Mouse (Mus musculus) stomach, embryonic 15.5 days (tissue): ENCODE results near the gene Dpf2. TPM values are rescaled to one million over a fixed set of nuclear protein-coding genes. Genes with fewer than 3 reads are reported as not detected.
A peak's percentile ranks its signal among the peaks of the same experiment; 100 is the strongest.

ENCODE experiments used
- ATAC-seq: fragments of 200-750 bp; cut with Nextera tagmentation; 2 replicates; pipeline ENCODE4 v1.8.0; 2017; ENCODE audit warnings: low read depth, moderate number of reproducible peaks, moderate TSS enrichment; ENCODE audit not compliant: insufficient read depth, low FRiP score
- H3K27ac ChIP-seq: fragments of 300-500 bp; sonication (generic); 2 replicates; pipeline ENCODE4 v1.5.1; 2015; ENCODE audit warnings: mild to moderate bottlenecking, inconsistent platforms
- H3K27me3 ChIP-seq: fragments of 300-500 bp; sonication (generic); replicated peaks from 2 replicates; pipeline ENCODE4 v1.6.1; 2015; ENCODE audit warnings: inconsistent platforms
- H3K36me3 ChIP-seq: fragments of 300-500 bp; sonication (generic); 2 replicates; pipeline ENCODE4 v1.6.1; 2015; ENCODE audit warnings: inconsistent platforms
- H3K4me1 ChIP-seq: fragments of 300-500 bp; sonication (generic); 2 replicates; pipeline ENCODE4 v1.6.1; 2015; ENCODE audit warnings: inconsistent platforms
- H3K4me2 ChIP-seq: fragments of 300-500 bp; sonication (generic); 2 replicates; pipeline ENCODE4 v1.6.1; 2015; ENCODE audit warnings: mild to moderate bottlenecking, inconsistent platforms
- H3K4me3 ChIP-seq: fragments of 300-500 bp; sonication (generic); replicated peaks from 2 replicates; pipeline ENCODE4 v1.5.1; 2015; ENCODE audit warnings: inconsistent platforms
- H3K9ac ChIP-seq: fragments of 300-500 bp; sonication (generic); 2 replicates; pipeline ENCODE4 v1.6.1; 2015; ENCODE audit warnings: inconsistent platforms
- H3K9me3 ChIP-seq: fragments of 300-500 bp; sonication (generic); 2 replicates; pipeline ENCODE4 v1.6.1; 2016; ENCODE audit warnings: inconsistent platforms
- WGBS: fragments of 180-500 bp; shearing (Covaris S2); methylation state at CpG from one replicate; pipeline ENCODE4 v1.1.7; 2015; 5-methylcytosine and 5-hydroxymethylcytosine counted together
- polyA plus RNA-seq: library from polyadenylated mRNA; unstranded; fragments of >200 nt; fragmentation: Nextera tagmentation; extraction: Ambion mirVana; gene quantifications from 2 replicates; pipeline ENCODE4 v1.2.1, GENCODE M21; 2015

Gene Dpf2
- polyA plus RNA-seq, 1 experiment from 2014 or later: 98.7 TPM

GRCm38 (mm10) chr19:5929634-5930596 is 17.1 kb upstream of the Dpf2 start:
- Histone ChIP-seq H3K9ac (no peak overlapping the region), H3K9me3 (no peaks in the 10 kb centered on the region), H3K4me2 (no peak overlapping the region), H3K4me1 (peaks cover 26% of the 10 kb centered on the region), H3K4me3 (no peak overlapping the region), H3K27me3 (no peaks in the 10 kb centered on the region), H3K36me3 (no peaks in the 10 kb centered on the region), H3K27ac (peak overlapping the region; percentile 42)
- WGBS: 49% methylated on average over 14 of the region's 14 CpGs
- ATAC-seq: no peak

DNA sequence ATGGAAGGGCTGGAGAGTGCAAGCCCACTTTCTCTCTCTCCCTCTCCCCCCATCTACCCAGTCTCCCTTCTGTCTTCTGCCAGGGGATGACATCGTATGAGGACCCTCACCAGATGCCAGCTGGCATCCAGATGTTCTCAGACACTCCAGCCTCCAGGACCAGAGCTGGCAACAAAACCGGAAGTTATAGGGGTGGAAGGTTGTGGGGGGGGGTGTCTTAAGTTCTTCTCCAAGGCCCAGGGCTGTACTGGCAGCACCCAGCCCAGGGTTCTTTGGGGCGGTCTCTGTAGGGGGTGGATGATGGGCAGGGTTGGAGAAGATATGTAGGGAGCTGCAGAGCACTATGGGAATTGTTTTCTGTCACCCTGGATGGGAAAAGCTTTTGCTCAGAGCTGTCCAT is 15.7 kb upstream of the Dpf2 start:
- H3K27ac ChIP-seq: no peak overlapping the region
- 50% methylated on average over 3 of the region's 3 CpGs for WGBS
- no peaks in the 10 kb centered on the region for H3K36me3 ChIP-seq
- peaks cover 27% of the 10 kb centered on the region for H3K4me1 ChIP-seq
- ATAC-seq: no peak
- no peaks in the 10 kb centered on the region for H3K27me3 ChIP-seq
- H3K4me2 ChIP-seq: no peak overlapping the region
- no peak overlapping the region for H3K9ac ChIP-seq
- H3K9me3 ChIP-seq: no peaks in the 10 kb centered on the region
- no peak overlapping the region for H3K4me3 ChIP-seq

GRCm38 (mm10) chr19:5928104-5928503 is 15.3 kb upstream of the Dpf2 start:
- Histone ChIP-seq H3K4me3 (no peak overlapping the region), H3K4me2 (no peak overlapping the region), H3K27me3 (no peaks in the 10 kb centered on the region), H3K9ac (no peak overlapping the region), H3K36me3 (no peaks in the 10 kb centered on the region), H3K9me3 (no peaks in the 10 kb centered on the region), H3K27ac (no peak overlapping the region), H3K4me1 (peaks cover 28% of the 10 kb centered on the region)
- 65% methylated on average over 6 of the region's 6 CpGs for WGBS
- no peak for ATAC-seq

GRCm38 (mm10) chr19:5927532-5927931 is 14.7 kb upstream of the Dpf2 start:
- Histone ChIP-seq H3K27ac (no peak overlapping the region), H3K9ac (no peak overlapping the region), H3K9me3 (no peaks in the 10 kb centered on the region), H3K36me3 (no peaks in the 10 kb centered on the region), H3K4me2 (no peak overlapping the region), H3K27me3 (no peaks in the 10 kb centered on the region), H3K4me3 (no peak overlapping the region), H3K4me1 (peaks cover 33% of the 10 kb centered on the region)
- ATAC-seq: no peak
- WGBS: 80% methylated on average over 8 of the region's 8 CpGs

- Histone ChIP-seq H3K4me3 (no peak overlapping the region), H3K9ac (no peak overlapping the region), H3K9me3 (no peaks in the 10 kb centered on the region), H3K27me3 (no peaks in the 10 kb centered on the region), H3K4me1 (peaks cover 38% of the 10 kb centered on the region), H3K36me3 (no peaks in the 10 kb centered on the region), H3K27ac (no peak overlapping the region), H3K4me2 (no peak overlapping the region)
- no peak for ATAC-seq
- WGBS: 67% methylated on average over 11 of the region's 11 CpGs
Measured at GRCm38 (mm10) chr19:5927026-5927425, 14.2 kb upstream of the Dpf2 start.

GRCm38 (mm10) chr19:5925311-5925855 is 12.6 kb upstream of the Dpf2 start:
- Histone ChIP-seq H3K4me1 (peaks cover 42% of the 10 kb centered on the region), H3K27me3 (no peaks in the 10 kb centered on the region), H3K9me3 (no peaks in the 10 kb centered on the region), H3K27ac (peak overlapping the region; percentile 80), H3K4me3 (peak overlapping the region; percentile 58), H3K9ac (0 out of 2 replicates have a peak overlapping the region, but pooled peaks have one; percentile 37), H3K4me2 (peak overlapping the region; percentile 86), H3K36me3 (no peaks in the 10 kb centered on the region)
- ATAC-seq: no peak
- WGBS: 29% methylated on average over 11 of the region's 11 CpGs

DNA sequence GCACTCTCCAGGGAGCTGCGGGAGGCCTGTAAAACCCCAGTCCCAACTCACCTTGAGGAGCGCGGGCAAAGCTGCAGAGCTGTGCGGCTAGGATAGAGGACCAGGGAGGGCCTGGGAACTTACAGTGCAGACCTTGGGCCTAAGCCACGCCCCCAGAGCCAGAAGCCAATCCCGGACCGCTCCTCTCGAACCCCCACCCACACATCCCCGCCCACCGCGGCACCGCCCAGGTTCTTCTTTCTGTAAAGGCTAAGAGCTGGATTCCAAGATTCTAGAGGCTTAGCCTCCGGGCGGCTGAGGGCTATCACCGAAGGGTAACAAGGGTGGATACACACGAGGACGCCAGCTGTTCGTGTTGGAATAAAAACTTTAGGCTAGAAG is 11.9 kb upstream of the Dpf2 start, which contains the start of gene Cdc42ep2:
Gene Cdc42ep2 (minus strand): TSS at position 104 of the 381 bp plus-strand sequence.
- Histone ChIP-seq H3K27ac (peak within 1 kb of the TSS; percentile 89), H3K36me3 (no peaks in the 10 kb centered on the region), H3K27me3 (no peaks in the 10 kb centered on the region), H3K9me3 (no peaks in the 10 kb centered on the region), H3K4me2 (peak within 1 kb of the TSS; percentile 86), H3K4me3 (peak within 1 kb of the TSS; percentile 58), H3K9ac (peak within 1 kb of the TSS; percentile 42; the same call in 1 of the 2 replicates), H3K4me1 (peaks cover 35% of the 10 kb centered on the region)
- ATAC-seq: peak; percentile 94
- 0% methylated on average over 18 of the region's 18 CpGs for WGBS

DNA sequence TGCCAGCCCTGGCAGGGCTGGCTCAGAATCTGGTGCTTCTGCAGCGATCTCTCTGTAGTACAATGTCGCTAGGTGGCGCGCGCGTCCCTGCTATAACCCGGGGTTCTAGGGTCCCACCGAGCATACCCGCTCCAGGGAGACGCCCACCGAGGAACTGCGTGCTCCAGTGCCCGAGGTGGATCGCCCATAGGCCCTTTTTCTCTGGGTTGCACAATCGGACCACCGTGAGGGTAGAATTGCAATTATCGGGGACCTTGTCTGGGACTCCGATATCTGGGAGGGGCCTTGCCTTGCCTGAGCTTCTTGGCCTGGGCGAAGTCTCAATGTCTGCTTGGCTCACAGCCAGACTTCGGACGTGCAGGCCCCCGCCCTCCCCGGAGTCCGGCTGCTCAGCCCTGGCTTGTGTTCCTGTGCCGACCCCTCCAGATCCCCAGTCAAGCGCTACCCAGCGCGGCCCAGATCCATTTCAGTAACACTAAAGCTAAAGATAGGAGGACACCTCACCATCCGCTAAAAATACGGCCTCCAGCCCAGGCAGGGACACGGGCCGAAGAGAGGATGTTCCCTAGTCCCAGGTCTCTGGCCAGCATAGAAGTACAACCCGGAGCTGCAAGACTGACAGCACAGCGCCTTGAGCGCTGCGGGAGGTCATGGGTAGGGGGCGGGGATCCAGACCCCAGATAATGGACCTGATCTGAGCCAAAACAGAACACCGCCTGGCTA is 11.3 kb upstream of the Dpf2 start:
- peak overlapping the region; percentile 86 for H3K4me2 ChIP-seq
- peak overlapping the region; percentile 42; the same call in 1 of the 2 replicates for H3K9ac ChIP-seq
- peaks cover 31% of the 10 kb centered on the region for H3K4me1 ChIP-seq
- H3K27me3 ChIP-seq: no peaks in the 10 kb centered on the region
- no peaks in the 10 kb centered on the region for H3K9me3 ChIP-seq
- ATAC-seq: peak; percentile 65
- peak overlapping the region; percentile 58 for H3K4me3 ChIP-seq
- H3K27ac ChIP-seq: peak overlapping the region; percentile 89
- under 1% methylated on average over 38 of the region's 38 CpGs for WGBS
- H3K36me3 ChIP-seq: no peaks in the 10 kb centered on the region

DNA sequence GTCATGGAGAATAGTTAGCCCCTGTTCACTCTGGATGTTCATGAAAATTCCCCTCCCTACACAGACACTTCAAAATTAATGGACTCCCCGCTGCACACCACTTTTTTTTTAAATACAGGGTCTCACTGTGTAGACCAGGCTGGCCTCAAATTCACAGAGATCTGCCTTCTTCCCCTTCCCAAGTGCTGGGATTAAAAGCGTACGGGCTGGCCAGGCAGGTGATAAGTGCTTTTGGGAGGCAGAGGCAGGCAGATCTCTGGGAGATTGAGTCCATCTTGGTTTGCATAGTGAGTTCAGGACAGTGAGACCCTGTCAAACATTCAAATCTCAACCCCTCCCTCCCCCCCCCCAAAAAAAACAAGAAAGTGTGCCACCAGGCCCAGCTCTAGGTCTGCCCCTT is 10.2 kb upstream of the Dpf2 start:
- Histone ChIP-seq H3K4me1 (peaks cover 26% of the 10 kb centered on the region), H3K27me3 (no peaks in the 10 kb centered on the region), H3K4me3 (peak overlapping the region; percentile 12), H3K4me2 (peak overlapping the region; percentile 43), H3K9ac (no peak overlapping the region), H3K36me3 (0 out of 2 replicates have a peak, but pooled peaks cover 4% of the 10 kb centered on the region), H3K27ac (peak overlapping the region; percentile 40; the same call in 1 of the 2 replicates), H3K9me3 (no peaks in the 10 kb centered on the region)
- no peak for ATAC-seq
- 93% methylated on average over 3 of the region's 3 CpGs for WGBS

- H3K36me3 ChIP-seq: 0 out of 2 replicates have a peak, but pooled peaks cover 10% of the 10 kb centered on the region
- H3K4me2 ChIP-seq: peak overlapping the region; percentile 43
- peak; percentile 32; the same call in 1 of the 2 replicates for ATAC-seq
- no peaks in the 10 kb centered on the region for H3K9me3 ChIP-seq
- H3K4me1 ChIP-seq: peaks cover 26% of the 10 kb centered on the region
- H3K27ac ChIP-seq: peak overlapping the region; percentile 40
- H3K4me3 ChIP-seq: peak overlapping the region; percentile 12
- 63% methylated on average over 15 of the region's 15 CpGs for WGBS
- H3K9ac ChIP-seq: no peak overlapping the region
- H3K27me3 ChIP-seq: no peaks in the 10 kb centered on the region
Measured at GRCm38 (mm10) chr19:5922119-5922942, 9.5 kb upstream of the Dpf2 start.

DNA sequence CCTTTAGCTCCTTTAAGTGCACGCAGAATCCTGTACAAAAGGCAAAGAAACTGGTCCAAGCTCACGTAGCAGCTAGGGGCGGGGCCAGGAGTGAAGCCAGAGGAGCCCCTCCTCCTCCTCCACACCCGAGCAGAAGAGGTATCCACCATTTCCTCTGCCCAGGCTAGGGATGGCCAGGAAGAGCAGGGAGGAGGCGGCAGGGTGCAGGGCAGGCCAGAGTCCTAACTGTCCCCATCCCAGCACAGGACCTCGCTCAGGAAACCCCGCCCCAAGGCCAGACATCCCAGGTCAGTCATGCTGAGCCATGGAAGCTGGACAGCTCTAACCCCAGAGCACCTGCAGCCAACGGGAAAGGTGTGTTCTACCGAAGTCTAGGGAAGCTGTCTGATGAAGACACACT is 8.9 kb upstream of the Dpf2 start:
- Histone ChIP-seq H3K36me3 (0 out of 2 replicates have a peak, but pooled peaks cover 11% of the 10 kb centered on the region), H3K27me3 (no peaks in the 10 kb centered on the region), H3K4me2 (peak overlapping the region; percentile 43), H3K27ac (no peak overlapping the region), H3K4me1 (peaks cover 26% of the 10 kb centered on the region), H3K4me3 (no peak overlapping the region; the same call in 1 of the 2 replicates), H3K9ac (no peak overlapping the region), H3K9me3 (no peaks in the 10 kb centered on the region)
- 15% methylated on average over 9 of the region's 9 CpGs for WGBS
- no peak for ATAC-seq
